Mouse (Mus musculus) megakaryocyte, embryonic 14.5 days (primary cell): ENCODE results near the gene Tmem256. TPM values are rescaled to one million over a fixed set of nuclear protein-coding genes. Genes with fewer than 3 reads are reported as not detected.
A peak's percentile ranks its signal among the peaks of the same experiment; 100 is the strongest.

Experiments used
- H3K27me3 ChIP-seq: replicated peaks from 2 replicates; pipeline ENCODE3; 2012; ENCODE audit warnings: inconsistent platforms
- H3K36me3 ChIP-seq: replicated peaks from 2 replicates; pipeline ENCODE3; 2012; ENCODE audit warnings: low read length, inconsistent platforms, mixed read lengths
- H3K4me1 ChIP-seq: 2 replicates; pipeline ENCODE4 v1.6.1; 2012; ENCODE audit warnings: inconsistent platforms
- H3K4me3 ChIP-seq: replicated peaks from 2 replicates; pipeline ENCODE3; 2012; ENCODE audit warnings: moderate library complexity, mild to moderate bottlenecking, inconsistent platforms
- H3K9me3 ChIP-seq: 2 replicates; pipeline ENCODE4 v1.6.1; 2012; ENCODE audit warnings: inconsistent platforms
- FLI1 ChIP-seq: IDR thresholded peaks from 2 replicates; pipeline ENCODE4 v1.6.1; 2012; ENCODE audit warnings: low read length, inconsistent platforms, mixed read lengths
- GATA1 ChIP-seq: IDR thresholded peaks from 3 replicates; pipeline ENCODE4 v1.6.1; 2012; ENCODE audit warnings: mixed read lengths, low read length, inconsistent platforms, borderline replicate concordance
- polyA plus RNA-seq: library from polyadenylated mRNA; stranded (reverse); fragments of >175 nt; gene quantifications from 2 replicates; pipeline ENCODE4 v1.2.3, GENCODE M21; 2012; ENCODE audit warnings: low replicate concordance; ENCODE audit not compliant: insufficient read depth

Gene Tmem256
- polyA plus RNA-seq, 1 experiment = 742 TPM

DNA sequence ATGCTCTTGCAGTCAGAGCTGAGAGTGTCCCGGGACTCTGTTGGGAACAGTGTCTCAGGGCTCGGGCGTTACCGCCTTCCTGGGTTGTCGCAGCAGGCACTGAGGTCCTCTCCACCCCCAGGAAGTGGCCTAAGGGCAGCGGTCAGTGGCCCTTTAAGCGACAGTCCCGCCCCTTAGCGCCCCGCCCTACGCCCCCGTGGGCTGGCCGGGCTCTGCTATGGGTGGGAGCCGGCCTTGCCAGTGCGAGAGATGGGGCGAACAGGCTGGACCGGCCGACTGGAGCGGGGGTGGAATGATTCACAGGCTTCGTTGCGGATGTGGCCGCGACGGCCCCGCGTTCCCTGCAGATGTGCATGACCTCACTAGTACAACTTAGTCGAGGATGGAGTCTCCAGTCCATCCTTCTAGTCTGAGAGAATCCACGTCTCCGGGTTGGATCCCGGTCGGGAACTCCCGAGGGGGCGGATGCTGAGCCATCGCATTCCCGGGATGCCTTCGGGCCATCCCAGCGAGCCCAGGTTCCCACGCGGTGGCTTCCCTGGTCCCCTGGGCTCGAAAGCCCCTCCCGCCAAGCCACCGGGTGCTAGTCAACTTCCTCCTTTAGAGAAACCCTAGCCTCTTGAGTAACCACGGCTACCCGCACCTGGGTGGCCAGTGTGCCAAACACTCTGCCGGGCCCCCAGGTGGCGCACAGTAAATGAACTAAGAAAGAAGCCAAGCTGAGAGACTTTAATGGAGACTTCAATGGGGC, 42.7 kb downstream of the Tmem256 start, which contains the start of gene Kctd11:
Kctd11 (minus strand) TSS at position 554 of the 751 bp plus-strand sequence.
- no peak for TF ChIP-seq FLI1

DNA sequence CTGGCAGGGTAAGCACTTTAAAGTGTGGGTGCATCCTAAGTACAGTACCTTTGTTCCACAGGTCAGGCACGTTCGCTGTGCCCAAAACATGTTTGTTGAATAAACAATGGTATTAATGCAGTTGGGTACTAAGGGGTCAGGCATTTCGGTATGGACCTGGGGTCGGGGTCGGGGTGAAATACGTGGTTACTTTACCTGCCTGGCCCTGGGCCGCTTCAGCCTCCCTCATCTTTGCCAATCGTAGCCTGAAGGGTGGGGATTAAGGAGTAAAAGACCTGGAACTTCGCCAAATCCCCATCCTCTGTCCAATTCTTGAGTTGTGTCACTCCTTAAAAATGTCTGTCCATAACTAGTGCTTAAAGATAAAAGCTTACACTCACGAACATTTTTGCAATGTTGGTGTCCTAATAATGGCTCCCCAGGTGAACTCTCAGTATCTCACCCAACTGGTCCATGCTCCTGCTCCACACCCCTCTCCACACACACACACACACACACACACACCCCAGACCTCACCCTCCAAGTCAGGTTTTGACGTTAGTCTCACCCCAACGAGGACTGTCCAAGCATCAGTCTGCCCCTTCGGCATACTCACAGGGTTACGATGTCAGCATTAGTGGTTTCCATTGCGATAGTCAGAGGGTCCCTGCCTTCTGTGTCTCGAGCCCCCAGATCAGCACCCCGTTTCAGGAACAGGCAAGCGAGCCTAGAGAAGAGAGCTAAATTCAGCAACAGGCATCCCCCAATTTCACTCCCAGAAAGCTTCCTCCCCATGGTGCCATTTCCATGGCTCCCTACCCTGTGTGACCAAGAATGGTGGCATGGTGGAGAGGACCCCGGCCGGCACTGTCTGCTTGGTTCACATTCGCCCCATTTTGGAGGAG, 43.7 kb downstream of the Tmem256 start:
- peaks cover 46% of the 10 kb centered on the region for H3K36me3 ChIP-seq
- H3K4me3 ChIP-seq = peak overlapping the region; percentile 95
- TF ChIP-seq GATA1 = no peak
- no peak for TF ChIP-seq FLI1
- no peaks in the 10 kb centered on the region for H3K9me3 ChIP-seq
- no peaks in the 10 kb centered on the region for H3K27me3 ChIP-seq
- peaks cover 68% of the 10 kb centered on the region for H3K4me1 ChIP-seq

More for the DNA sequence above, 42.7 kb downstream of the Tmem256 start, which contains the start of gene Kctd11:
- Histone ChIP-seq H3K27me3 (no peaks in the 10 kb centered on the region), H3K4me1 (peaks cover 75% of the 10 kb centered on the region), H3K36me3 (peaks cover 36% of the 10 kb centered on the region), H3K4me3 (peak within 1 kb of the TSS; percentile 95), H3K9me3 (no peaks in the 10 kb centered on the region)

DNA sequence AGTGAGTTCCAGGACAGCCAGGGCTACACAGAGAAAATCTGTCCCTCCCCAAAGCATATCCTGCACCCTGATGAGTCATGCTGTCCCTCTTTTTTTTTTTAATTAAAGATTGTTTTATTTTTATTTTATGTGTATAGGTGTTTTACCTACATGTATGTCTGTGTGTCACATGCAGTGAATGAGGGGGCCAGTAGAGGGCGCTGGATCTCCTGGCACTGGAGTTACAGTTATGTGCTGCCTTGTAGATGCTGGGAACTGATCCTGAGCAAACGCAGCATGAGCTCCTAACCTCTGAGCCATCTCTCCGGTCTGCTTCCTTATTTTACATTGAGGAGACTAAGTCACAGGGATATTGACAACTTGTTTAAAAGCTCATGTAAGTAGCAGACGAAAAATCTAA, 44.8 kb downstream of the Tmem256 start:
- H3K27me3 ChIP-seq = no peaks in the 10 kb centered on the region
- no peaks in the 10 kb centered on the region for H3K9me3 ChIP-seq
- TF ChIP-seq GATA1 = no peak
- TF ChIP-seq FLI1 = no peak
- peaks cover 56% of the 10 kb centered on the region for H3K36me3 ChIP-seq
- peaks cover 62% of the 10 kb centered on the region for H3K4me1 ChIP-seq
- H3K4me3 ChIP-seq = no peak overlapping the region

DNA sequence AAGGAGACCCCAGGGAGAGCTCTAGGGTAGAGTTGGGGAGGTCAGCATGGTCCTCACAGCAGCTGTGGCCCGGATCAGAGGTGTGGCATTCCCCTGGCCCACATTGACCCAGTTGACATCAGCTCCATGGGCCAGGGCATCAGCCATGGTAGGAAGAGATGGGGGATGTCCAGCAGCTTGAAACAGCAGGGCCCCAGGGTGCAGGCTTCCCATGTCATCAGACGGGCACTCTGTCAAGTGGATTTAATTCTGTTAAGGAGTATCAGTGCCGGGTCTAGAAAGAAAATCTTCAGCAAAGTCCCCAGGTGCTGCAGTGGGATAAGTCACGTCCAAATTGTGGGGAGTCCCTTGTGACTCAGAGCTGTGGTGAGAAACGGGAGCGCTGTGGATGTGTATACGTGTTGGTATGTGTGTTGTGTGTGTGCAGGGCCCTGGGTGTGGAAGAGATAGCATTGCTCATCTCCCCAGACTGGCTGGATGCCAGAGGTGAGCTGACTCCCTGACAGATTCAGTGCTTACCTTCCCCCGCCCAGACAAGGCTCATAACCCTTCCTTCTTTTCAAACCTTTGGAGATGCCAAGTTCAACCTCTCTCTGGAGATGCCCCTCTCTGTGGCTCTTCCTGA, 45.3 kb downstream of the Tmem256 start:
- TF ChIP-seq FLI1 = no peak
- TF ChIP-seq GATA1 = no peak
- no peak overlapping the region for H3K4me3 ChIP-seq
- H3K4me1 ChIP-seq = peaks cover 56% of the 10 kb centered on the region
- peaks cover 59% of the 10 kb centered on the region for H3K36me3 ChIP-seq
- no peaks in the 10 kb centered on the region for H3K27me3 ChIP-seq
- H3K9me3 ChIP-seq = no peaks in the 10 kb centered on the region

DNA sequence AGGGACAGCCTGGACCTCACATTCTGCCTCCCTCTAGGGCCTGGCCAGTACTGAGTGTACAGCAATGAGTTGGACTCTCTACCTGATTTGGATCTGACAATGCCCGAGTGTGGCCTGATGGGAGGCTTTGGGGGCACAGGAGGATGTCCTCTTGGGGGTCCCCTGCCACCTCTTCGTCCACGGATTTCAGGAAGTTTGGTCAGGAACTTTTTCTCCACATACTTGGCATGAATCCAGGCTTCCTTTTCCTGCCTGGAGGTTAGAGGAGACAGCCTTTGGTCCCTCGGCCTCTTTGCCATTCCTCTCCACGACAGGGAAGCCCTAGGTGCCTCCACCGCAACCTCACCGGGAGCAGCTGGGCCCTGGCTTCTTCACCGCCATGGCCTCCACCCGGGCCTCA, 45.9 kb downstream of the Tmem256 start:
- Histone ChIP-seq H3K27me3 (no peaks in the 10 kb centered on the region), H3K4me1 (peaks cover 51% of the 10 kb centered on the region), H3K9me3 (no peaks in the 10 kb centered on the region), H3K4me3 (no peak overlapping the region), H3K36me3 (peaks cover 63% of the 10 kb centered on the region)
- TF ChIP-seq GATA1 (no peak), FLI1 (no peak)

DNA sequence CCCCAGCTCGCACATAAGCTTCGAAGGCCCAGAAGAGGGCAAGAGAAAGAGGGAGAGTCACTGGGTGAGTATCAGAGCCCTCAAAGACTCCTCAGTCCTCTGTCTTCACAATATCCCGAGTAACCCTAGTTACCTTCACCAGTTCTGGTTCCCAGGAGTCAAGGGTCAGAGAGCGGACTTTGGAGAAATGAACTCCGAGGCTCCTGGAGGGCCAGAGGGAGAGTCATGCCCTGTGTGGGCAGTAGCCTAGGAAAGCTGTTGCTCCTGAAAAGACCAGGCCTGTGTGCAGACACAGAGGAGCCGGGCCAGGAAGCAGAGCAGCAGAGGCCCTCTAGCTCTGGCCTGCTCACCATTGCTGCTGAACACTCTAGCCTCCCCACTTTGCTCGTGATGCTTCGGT, 46.3 kb downstream of the Tmem256 start:
- Histone ChIP-seq H3K4me3 (no peak overlapping the region), H3K27me3 (no peaks in the 10 kb centered on the region), H3K4me1 (peaks cover 51% of the 10 kb centered on the region), H3K36me3 (peaks cover 66% of the 10 kb centered on the region), H3K9me3 (no peaks in the 10 kb centered on the region)
- TF ChIP-seq FLI1 (no peak), GATA1 (no peak)

GRCm38 (mm10) chr11:69886907-69887635, 48.8 kb downstream of the Tmem256 start:
- Histone ChIP-seq H3K4me3 (no peak overlapping the region), H3K27me3 (no peaks in the 10 kb centered on the region), H3K4me1 (peaks cover 49% of the 10 kb centered on the region), H3K9me3 (no peaks in the 10 kb centered on the region), H3K36me3 (peaks cover 79% of the 10 kb centered on the region)
- TF ChIP-seq GATA1 = no peak

Other genes starting within 250 kb of the Tmem256 start
- 2.8 and 4.2 TPM in 2 replicates for gene Atp1b2, start 232.6 kb upstream of the Tmem256 start, polyA plus RNA-seq
- not detected in 2 replicates for gene Shbg, start 220.6 kb upstream of the Tmem256 start, polyA plus RNA-seq
- gene Sat2, start 216.5 kb upstream of the Tmem256 start, polyA plus RNA-seq = not detected in 2 replicates
- gene Fxr2, start 205.5 kb upstream of the Tmem256 start, polyA plus RNA-seq = 65.7 and 84.9 TPM in 2 replicates
- gene Sox15, start 183.2 kb upstream of the Tmem256 start, polyA plus RNA-seq = not detected in 2 replicates
- gene Mpdu1, start 175.9 kb upstream of the Tmem256 start, polyA plus RNA-seq = 16.2 and 31.6 TPM in 2 replicates
- 8.7 and 128 TPM in 2 replicates for gene Cd68, start 172.4 kb upstream of the Tmem256 start, polyA plus RNA-seq
- 144 and 601 TPM in 2 replicates for gene Eif4a1, start 166.1 kb upstream of the Tmem256 start, polyA plus RNA-seq
- 54.1 and 94.8 TPM in 2 replicates for gene Senp3, start 156.4 kb upstream of the Tmem256 start, polyA plus RNA-seq
- gene Tnfsf13, start 152.7 kb upstream of the Tmem256 start, polyA plus RNA-seq = 0.56 TPM in 1 of 2 replicates, not detected in the other
- gene Tnfsf12, start 142.7 kb upstream of the Tmem256 start, polyA plus RNA-seq = 5.3 and 13.1 TPM in 2 replicates
- 2.0 and 2.5 TPM in 2 replicates for gene Tnfsfm13, start 142.4 kb upstream of the Tmem256 start, polyA plus RNA-seq
- gene Polr2a, start 79.9 kb upstream of the Tmem256 start, polyA plus RNA-seq = 36.5 and 129 TPM in 2 replicates
- gene Slc35g3, start 76.5 kb upstream of the Tmem256 start, polyA plus RNA-seq = not detected in 2 replicates
- gene Zbtb4, start 72.6 kb upstream of the Tmem256 start, polyA plus RNA-seq = 1.9 and 3.9 TPM in 2 replicates
- gene Chrnb1, start 42.6 kb upstream of the Tmem256 start, polyA plus RNA-seq = not detected in 2 replicates
- 0.64 TPM in 1 of 2 replicates, not detected in the other for gene Fgf11, start 36.7 kb upstream of the Tmem256 start, polyA plus RNA-seq
- not detected in 2 replicates for gene Tmem102, start 32.9 kb upstream of the Tmem256 start, polyA plus RNA-seq
- not detected in 2 replicates for gene Gm39566, start 23.2 kb upstream of the Tmem256 start, polyA plus RNA-seq
- gene Spem2, start 20.0 kb upstream of the Tmem256 start, polyA plus RNA-seq = not detected in 2 replicates
- not detected in 2 replicates for gene Spem1, start 16.3 kb upstream of the Tmem256 start, polyA plus RNA-seq
- 4.9 and 17.7 TPM in 2 replicates for gene Nlgn2, start 730 bp upstream of the Tmem256 start, polyA plus RNA-seq
- 41.3 and 79.4 TPM in 2 replicates for gene Plscr3, start 7.9 kb downstream of the Tmem256 start, polyA plus RNA-seq
- gene Tnk1, start 20.2 kb downstream of the Tmem256 start, polyA plus RNA-seq = not detected in 2 replicates
- gene Tmem95, start 39.5 kb downstream of the Tmem256 start, polyA plus RNA-seq = not detected in 2 replicates
- gene Kctd11, start 42.9 kb downstream of the Tmem256 start, polyA plus RNA-seq = 0.98 TPM in 1 of 2 replicates, not detected in the other
- gene Acap1, start 57.0 kb downstream of the Tmem256 start, polyA plus RNA-seq = 47.6 and 58.4 TPM in 2 replicates
- 0.25 TPM in 1 of 2 replicates, not detected in the other for gene 2810408A11Rik, start 62.5 kb downstream of the Tmem256 start, polyA plus RNA-seq
- gene Neurl4, start 62.6 kb downstream of the Tmem256 start, polyA plus RNA-seq = 17.6 and 26.8 TPM in 2 replicates
- 116 and 124 TPM in 2 replicates for gene Gps2, start 75.4 kb downstream of the Tmem256 start, polyA plus RNA-seq
- 2,079 and 2,119 TPM in 2 replicates for gene Eif5a, start 83.4 kb downstream of the Tmem256 start, polyA plus RNA-seq
- gene Ybx2, start 97.3 kb downstream of the Tmem256 start, polyA plus RNA-seq = 0.75 TPM in 1 of 2 replicates, not detected in the other
- gene Slc2a4, start 109.7 kb downstream of the Tmem256 start, polyA plus RNA-seq = not detected in 2 replicates
- not detected in 2 replicates for gene Cldn7, start 126.3 kb downstream of the Tmem256 start, polyA plus RNA-seq
- 289 and 291 TPM in 2 replicates for gene Ctdnep1, start 142.6 kb downstream of the Tmem256 start, polyA plus RNA-seq
- 11.0 TPM in 1 of 2 replicates, not detected in the other for gene Elp5, start 144.0 kb downstream of the Tmem256 start, polyA plus RNA-seq
- 495 and 977 TPM in 2 replicates for gene Gabarap, start 152.6 kb downstream of the Tmem256 start, polyA plus RNA-seq
- gene Phf23, start 157.3 kb downstream of the Tmem256 start, polyA plus RNA-seq = 24.1 and 85.6 TPM in 2 replicates
- gene Dvl2, start 162.1 kb downstream of the Tmem256 start, polyA plus RNA-seq = 28.6 and 64.4 TPM in 2 replicates
- gene Acadvl, start 176.9 kb downstream of the Tmem256 start, polyA plus RNA-seq = 12.7 and 34.2 TPM in 2 replicates
- 16.1 and 22.0 TPM in 2 replicates for gene Dlg4, start 178.4 kb downstream of the Tmem256 start, polyA plus RNA-seq
- gene Asgr1, start 215.6 kb downstream of the Tmem256 start, polyA plus RNA-seq = 0.36 TPM in 1 of 2 replicates, not detected in the other